Mouse (Mus musculus) cerebellum, postnatal 36 days (tissue): ENCODE measurements at regions not wholly inside any gene's neighbourhood (a gene's known extent, or its start where the extent isn't known, plus 50 kb on each side); places are given as distances from the start of the nearest gene placed in this dataset.

Source experiments
- DNase-seq, 2 experiments: peaks; one replicate each; pipeline ENCODE4 v3.0.0; 2021 to 2022; ENCODE audit warnings: mixed read lengths in 2 of 2

GRCm38 (mm10) chr13:116619105-116619504 lies 309.6 kb upstream of the Isl1 start:
- no peak for DNase-seq

GRCm38 (mm10) chr13:116596346-116596745 lies 286.9 kb upstream of the Isl1 start:
- no peak for DNase-seq

DNA sequence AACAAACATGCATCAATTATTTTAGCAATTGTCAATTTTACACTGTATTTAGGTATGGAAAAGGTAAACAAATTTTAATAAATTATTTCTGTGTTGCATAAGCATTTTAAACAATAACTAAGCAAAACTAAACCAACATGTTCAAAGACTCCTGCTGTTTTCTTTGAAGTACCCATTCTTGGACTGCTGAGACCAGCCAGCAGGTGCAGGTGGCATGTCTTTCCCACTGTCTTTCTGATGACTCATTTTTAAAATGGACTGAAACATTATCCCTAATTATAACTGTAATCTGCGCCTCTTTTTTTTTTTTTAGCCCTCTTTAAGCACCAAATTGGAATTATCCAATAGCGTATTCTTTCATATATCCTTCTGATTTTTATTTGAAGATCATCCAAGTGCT lies 286.0 kb upstream of the Isl1 start:
- no peak for DNase-seq

DNA sequence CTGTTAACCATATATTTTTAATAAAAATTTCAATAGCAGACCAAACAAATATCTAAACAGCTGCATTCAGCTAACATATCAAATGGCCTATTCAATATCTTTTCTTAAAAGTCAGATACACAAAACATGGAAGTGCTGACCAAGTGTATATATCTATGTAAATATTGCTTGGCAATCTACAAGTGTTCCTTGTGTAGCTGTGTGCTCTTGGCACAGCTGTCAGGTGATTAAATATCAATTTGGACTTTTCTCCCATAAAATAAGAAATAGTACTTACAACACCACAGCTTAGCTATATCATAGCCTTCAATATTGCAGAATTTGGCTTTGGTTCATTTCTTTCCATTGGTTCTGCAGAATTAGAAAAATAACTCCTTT lies 266.5 kb upstream of the Isl1 start:
- DNase-seq = no peak

DNA sequence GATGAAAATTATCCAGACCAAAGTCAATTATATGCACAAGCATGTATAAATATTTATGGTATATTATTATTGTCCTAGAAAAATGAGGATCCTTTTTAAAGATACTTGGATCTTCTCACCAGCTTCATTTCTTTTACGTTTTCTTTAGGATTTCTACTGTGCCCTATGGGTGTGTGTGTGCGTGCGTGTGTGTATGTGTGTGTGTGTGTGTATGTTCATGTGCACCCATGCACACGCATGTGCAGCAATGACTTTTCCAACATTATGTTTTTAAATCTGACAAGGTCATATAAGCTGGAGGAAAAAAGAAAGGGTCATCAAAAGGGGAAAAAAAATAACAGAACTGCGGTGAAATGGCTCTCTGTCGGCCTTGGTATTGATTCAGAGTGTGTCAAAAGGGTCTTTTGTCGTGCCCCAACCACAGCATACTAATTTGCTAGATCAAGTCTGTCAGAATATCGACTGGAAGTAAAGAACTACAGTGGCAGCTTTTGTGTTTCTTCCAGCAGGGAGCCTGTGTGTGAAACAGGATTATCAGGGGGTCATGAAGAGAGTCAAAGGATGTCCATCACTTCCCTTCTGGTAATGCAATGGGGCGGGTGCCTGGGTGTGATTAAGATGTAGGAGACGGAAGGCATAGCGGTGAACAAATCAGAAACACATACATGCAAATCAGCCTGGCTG lies 265.9 kb upstream of the Isl1 start:
- DNase-seq = no peak

- peak in 1 of 2 experiments; percentile 3 for DNase-seq
Measured at GRCm38 (mm10) chr13:116555053-116555452, 245.6 kb upstream of the Isl1 start.

GRCm38 (mm10) chr13:116535211-116535610 lies 225.7 kb upstream of the Isl1 start:
- no peak for DNase-seq

DNA sequence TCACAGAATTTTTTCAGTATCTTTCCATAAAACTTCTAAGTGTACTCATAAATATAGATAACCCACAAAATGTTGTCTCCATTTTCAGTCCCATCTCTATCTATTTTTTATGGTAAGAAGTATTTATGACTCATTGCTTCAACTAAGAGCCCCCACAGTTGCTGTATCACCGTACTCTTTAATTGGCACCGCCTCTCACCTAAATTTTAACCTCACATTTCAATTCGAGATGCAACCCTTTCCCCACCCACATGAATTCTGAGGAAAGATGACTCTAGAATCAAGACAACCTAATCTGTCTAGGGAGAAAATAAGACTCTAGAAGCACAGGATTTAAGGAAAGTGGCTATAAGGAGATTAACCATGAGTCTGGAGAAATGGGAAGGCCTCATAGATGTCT lies 223.7 kb upstream of the Isl1 start:
- no peak for DNase-seq

- DNase-seq = no peak
Measured at GRCm38 (mm10) chr13:116528289-116528688, 218.8 kb upstream of the Isl1 start.

- DNase-seq = no peak
Measured at GRCm38 (mm10) chr13:116527037-116527436, 217.5 kb upstream of the Isl1 start.

GRCm38 (mm10) chr13:116523713-116524303 lies 214.3 kb upstream of the Isl1 start:
- DNase-seq = no peak

DNA sequence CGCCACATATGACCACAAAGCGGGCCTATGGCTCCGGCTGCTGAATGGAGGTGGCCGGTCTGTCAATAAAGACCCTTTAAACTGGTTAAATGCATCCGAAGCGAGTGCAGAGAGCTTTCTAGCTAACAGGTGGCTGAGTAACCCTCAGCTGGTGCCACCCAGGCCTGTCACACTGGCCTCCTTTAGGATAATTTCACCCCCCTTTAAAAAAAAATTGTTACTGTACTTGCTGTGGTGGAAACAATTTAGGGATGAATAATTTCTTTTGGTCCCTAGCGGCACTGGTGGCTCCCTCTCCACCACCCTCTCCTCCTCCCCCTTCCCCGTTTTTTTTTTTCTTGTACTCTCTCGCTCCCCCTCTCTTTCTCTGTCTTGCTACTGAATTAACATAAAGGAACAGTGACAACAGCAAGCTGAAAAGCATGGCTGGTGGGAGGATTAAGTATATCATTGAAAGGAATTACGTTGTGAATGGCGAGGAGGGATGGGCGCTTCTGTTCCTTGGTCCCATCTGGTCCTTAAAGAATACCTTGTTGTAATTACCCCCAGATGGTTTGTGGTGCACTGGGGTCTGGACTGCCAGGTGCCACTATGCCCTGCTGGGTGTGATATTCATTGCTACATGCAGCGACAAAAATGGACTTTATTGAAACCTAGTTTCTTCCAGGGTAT lies 205.3 kb upstream of the Isl1 start:
- no peak for DNase-seq

DNA sequence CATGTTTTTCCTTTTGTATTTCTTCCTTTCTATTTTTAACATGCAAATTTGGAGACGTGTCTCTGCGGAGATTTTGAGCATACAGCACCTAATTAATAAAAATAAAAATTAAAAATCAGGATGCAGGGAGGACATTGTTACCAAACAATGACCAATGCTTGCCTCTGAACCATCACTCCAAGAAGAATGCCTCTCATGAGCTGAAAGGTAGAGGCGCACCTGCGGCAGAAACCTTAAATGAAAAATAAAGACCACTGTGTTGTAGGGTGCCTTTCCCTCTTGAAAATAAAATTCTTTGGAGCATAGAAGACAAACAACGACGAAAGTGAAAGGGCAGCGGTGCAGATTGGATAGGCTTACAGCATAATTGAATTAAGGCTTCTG lies 204.8 kb upstream of the Isl1 start:
- no peak for DNase-seq

DNA sequence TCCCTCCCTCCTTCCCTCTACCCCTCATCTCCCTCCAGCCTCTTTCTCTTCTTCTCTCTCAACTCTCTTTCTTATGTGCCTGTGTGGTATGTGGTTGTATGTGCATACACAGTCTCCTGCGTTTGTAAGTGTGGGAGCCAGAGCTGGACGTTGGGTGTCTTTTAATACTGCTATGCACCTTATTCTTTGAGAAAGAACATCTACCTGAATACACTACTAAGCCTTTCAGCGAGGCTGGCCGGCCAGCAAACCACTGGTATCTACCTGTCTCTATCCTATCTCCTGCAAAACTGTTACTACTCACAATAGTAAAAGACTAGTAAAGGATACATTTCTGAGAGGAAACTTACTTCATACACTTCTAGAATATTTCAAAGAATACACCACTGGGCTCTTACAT lies 202.9 kb upstream of the Isl1 start:
- no peak for DNase-seq

DNA sequence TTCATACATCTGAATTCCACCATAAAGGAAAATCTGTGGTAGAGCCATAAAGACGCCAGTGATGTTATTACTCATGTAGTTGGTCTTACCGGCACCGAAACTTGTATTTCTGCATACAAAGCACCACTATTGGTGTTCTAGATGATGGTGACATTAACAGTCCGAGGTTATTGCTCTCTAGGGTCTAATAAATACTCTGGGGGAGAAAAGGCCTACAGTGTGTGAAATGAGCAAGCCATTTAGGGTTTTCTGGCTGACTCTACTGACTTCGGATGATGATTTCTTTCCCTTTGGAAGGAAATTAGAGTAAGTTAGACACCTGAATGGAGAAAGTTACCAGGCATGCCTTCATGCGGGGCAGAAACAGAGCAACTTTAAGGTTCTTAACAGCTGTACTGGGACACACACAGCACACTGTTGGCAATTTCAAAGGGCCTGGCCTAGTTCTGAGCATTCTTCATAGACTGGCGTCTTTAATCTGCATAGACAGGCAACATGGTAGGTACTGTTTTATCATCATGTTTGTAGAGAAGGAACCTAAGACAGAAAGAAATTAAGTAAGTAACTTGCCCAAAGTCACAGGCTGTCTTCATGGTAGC lies 198.8 kb upstream of the Isl1 start:
- DNase-seq = no peak

- DNase-seq = no peak
Measured at GRCm38 (mm10) chr13:116497659-116498414, 188.3 kb upstream of the Isl1 start.

- DNase-seq = no peak
Measured at GRCm38 (mm10) chr13:116495641-116496040, 186.2 kb upstream of the Isl1 start.

DNA sequence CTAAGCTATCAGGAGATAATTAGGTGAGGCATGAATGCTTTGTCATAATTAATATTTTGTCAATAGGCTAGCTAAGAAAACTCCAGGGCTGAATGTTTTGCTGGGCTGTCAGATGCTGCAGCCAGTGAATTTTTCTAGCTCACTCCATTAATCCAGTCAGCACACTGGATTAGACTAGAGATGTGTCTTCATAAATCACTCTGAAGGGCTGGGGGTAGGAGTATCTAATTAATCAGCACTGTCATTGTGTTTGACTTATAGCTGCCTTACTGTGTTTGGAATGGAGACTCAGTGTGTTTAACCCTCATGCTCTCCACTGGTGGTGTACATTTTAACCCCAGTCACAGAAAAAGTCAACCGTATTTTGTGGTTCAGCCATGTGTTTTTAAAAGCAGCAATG lies 179.9 kb upstream of the Isl1 start:
- DNase-seq = no peak

DNA sequence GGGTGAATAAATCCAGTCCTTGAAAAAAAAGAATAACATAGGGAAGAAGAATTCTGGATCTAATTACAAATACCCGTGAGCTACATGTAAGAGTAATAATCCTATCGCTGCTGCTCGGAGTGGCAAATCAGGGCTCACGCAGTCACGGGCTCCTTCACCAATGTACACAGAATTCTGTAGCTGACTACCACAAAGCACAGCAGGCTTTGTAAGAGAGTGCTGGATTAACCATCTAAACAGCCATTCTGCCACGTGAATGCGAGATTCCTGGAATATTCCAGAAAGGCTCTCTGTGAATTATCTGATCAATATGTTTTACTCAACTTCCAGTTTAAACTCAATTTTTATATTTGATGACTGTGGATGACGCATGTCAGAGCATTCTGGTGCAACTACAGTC lies 165.1 kb upstream of the Isl1 start:
- no peak for DNase-seq

DNA sequence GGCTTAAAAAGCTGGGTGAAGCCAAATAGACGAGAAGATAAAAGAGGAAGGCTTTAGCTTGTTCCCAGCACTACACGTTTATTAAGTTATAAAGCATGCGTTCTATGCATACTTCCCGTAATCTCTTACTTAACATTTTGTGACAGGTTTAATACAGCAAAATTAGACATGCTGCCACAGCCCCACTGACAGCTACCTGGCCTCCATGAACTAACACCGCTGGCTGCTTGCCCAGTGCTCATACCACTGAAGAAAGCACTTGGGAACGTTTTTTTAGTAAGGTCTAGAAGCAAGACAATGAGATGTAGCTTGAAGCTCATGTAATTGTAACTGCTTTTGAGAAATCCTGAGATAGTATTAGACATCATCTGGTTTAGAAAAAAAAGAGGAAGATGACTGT lies 152.3 kb upstream of the Isl1 start:
- DNase-seq = no peak

DNA sequence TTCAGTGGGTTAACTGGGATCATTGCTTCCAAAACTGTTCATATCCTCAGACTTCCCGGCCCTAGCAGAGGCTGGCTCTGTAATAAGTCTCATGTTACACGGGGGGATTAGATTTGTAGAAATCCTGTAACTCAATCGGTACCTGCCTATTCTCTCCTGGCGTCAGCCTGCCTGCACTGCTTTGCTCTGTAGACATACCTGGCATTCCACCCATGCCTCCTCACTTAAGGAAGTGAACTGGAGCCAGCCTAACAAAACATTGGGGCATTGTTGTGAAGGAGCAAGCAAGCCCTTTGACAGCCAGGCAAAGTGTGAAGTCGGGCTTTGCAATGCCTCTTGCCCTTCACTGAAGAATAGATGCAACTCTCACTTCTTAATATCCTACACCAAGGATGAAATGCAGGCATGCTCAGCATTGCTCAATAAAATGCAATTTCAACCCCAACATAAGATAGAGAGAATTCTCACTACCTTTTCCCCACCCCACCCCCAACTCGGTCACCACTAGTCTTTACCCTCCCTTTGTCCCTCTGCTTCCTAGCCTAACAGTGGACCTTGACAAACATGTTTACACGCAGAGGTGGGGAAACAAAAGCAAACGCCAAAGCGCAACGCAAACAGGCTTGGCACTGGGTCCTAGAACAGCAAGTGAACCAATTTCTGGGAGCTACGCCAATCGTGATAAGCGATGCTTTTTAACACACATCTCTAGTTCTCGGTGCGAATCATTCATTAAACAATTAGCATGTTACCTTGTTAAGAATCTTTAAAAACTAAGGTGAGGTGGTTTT lies 133.9 kb upstream of the Isl1 start:
- no peak for DNase-seq

- no peak for DNase-seq
Measured at GRCm38 (mm10) chr13:116417768-116418167, 108.3 kb upstream of the Isl1 start.
